Mouse (Mus musculus): ENCODE results near the gene Itk.
A peak's percentile ranks its signal among the peaks of the same experiment; 100 is the strongest.

The Itk gene

GRCm38 (mm10) chr11:46360991-46361665 lies 28.2 kb downstream of the Itk start:
- DNase-seq (ENCODE audit: low spot score): no peak

DNA sequence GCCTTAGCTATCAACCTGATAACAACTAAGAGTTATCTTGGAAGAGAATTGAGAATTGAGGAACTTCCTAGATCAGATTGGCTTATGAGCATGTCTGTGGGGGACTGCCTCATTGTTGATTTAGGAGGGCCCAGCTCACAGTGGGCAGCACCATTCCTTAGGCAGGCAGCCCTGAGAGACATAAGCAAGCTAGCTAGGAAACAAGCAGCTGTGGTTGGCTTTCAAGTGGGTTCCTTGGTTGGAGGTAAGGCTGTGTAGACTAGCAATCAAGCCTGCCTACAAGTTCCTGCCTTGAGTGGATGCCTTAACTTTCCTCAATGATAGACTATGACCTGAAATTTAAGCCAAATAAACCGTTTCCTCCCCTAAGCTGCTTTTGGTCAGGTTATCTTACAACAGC lies 30.9 kb downstream of the Itk start:
- no peak for DNase-seq (ENCODE audit: low spot score)

GRCm38 (mm10) chr11:46349681-46350410 lies 39.5 kb downstream of the Itk start:
- no peak for DNase-seq (ENCODE audit: low spot score)

DNA sequence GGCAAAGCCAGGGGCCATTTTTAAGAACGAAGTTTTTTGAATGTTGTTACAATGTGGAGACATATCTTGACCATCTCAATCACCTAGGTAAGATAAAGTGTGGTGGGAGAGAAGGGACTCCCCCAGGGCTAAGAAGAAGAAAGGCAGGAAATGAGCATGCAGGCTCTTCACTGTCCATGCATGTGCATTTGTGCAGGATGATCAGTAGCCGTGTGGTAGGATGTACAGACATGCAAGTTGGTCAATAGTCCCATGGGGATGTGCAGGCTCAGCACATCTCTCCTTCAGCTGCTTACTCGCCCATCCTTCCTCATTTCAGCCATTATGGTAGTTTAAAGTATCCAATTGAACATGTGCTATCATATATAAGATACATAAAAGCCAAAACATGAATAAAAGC lies 40.9 kb downstream of the Itk start:
- DNase-seq (ENCODE audit: low spot score): no peak

- no peak for DNase-seq (ENCODE audit: low spot score)
These were observed 41.6 kb downstream of the Itk start for GRCm38 (mm10) chr11:46347756-46348155.

DNA sequence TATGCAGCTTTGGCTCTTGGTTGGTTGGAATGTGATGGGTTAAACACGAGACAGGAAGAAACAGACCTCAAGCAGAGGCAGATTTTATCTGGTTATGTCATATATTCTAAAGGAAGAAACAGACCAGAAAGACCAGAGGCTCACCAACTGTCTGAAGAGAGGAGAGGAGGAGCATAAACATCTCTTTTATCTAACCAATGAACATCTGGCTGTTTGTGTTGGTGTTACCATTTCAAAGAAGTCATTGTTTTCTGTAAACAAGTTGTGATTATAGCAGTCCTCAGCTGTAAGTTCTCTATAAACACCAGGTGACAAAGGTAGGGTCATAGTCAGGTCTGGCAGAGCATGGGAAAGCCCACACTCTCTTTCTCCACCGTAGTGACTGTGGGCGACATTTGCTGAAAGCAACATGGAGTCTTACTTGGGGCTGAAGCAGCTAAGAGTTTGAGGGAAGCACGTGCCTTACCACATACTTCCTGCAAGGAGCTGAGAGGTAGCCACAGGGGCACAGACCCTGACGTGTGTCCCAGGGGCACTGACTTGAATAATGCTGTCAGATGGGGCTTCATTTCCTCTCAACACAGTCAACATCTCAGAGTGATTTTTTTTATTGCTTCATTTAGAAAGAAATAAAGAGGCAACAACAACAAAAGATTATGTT lies 45.3 kb downstream of the Itk start:
- DNase-seq (ENCODE audit: low spot score): no peak

DNA sequence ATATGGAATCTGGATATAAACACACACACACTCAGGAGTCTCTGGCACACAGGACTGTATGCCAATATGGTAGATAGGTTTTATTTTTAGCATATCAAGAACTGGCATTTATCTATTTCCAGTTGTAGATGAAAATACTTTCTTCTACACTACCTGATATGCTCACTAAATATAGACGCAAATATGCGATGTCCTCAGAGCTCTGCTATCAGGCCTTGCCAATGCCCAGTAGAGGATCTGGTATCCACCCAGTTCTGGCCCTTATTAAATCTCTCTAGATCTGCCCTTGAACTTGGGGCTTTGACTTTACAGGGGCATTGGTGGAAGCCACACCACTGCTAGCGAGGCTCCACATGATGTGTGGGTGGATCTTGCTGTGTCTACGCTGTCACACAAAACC lies 47.4 kb downstream of the Itk start:
- DNase-seq (ENCODE audit: low spot score): no peak

GRCm38 (mm10) chr11:46336020-46336419 lies 53.3 kb downstream of the Itk start:
- DNase-seq (ENCODE audit: low spot score): no peak

GRCm38 (mm10) chr11:46332217-46332616 lies 57.1 kb downstream of the Itk start:
- DNase-seq (ENCODE audit: low spot score): no peak

- DNase-seq (ENCODE audit: low spot score): no peak
These were observed 62.9 kb downstream of the Itk start for GRCm38 (mm10) chr11:46326271-46327015.

DNA sequence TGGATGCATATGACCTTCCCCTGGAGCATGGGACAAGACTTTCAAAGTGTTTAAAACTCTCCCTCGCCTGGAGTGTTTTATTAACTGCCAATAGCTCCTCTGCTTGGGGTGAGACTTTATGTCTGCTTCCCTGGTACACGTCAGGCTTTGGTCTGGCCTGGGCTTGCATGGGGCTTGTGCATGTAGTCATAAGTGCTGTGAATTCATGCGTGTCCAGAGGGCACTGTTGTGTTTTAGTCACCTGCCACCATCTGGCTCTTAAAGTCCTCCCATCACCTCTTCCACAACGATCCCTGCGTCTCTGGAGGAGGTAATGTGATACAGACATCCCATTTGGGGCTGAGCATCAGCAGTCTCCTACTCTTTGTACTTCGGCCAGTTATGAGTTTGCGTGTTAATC lies 67.8 kb downstream of the Itk start:
- no peak for DNase-seq (ENCODE audit: low spot score)

- DNase-seq (ENCODE audit: low spot score): no peak
These were observed 74.8 kb downstream of the Itk start for GRCm38 (mm10) chr11:46314534-46314933.

GRCm38 (mm10) chr11:46313851-46314250 lies 75.5 kb downstream of the Itk start:
- DNase-seq (ENCODE audit: low spot score): no peak

- no peak for DNase-seq (ENCODE audit: low spot score)
These were observed 76.7 kb downstream of the Itk start, which contains the start of gene Cyfip2 for GRCm38 (mm10) chr11:46312523-46313035. Gene Cyfip2, minus strand, starts transcription at chr11:46312859.

DNA sequence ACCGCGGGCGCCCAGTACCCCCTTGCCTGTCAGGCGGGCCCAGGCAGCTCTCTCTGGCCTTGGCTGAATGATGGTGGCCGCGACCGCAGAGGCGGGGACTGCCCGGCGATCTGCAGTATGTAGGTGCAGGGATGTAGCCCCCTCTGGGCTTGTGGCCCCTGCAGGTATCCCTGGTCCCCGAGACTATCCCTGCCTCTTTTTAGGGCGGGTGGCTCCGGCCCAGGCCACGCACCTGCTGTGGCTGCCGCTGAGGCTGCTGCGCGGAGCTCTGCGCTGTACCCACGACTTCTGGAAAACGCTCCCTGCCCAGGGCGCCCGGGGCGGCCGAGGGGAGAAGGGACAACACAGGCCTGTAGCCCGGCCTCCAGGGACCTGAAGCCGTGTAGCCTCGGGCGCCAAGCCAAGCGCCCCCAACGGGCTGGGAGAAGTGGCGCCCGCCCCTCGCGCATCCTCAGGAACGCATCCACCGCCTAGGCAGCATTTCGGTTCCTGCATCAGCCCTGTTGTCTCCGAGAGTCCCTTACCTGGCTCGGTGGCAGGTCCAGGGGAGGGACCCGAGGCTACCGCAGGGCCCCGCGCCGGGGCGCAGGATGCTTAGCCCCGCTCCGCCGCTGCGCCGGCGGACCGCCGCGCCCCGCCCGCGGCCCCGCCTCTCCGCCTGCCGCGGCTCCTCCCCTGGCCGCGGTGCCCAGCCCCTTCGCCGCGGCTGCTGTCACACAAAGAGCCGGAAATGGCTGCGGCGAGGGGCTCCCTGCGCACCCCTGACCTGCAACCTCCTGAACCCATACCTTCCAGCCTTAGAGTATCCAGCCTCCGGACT lies 77.4 kb downstream of the Itk start:
- peak; percentile 53 for DNase-seq (ENCODE audit: low spot score)

- peak; percentile 9 for DNase-seq (ENCODE audit: low spot score)
These were observed 78.1 kb downstream of the Itk start for GRCm38 (mm10) chr11:46311181-46311702.

GRCm38 (mm10) chr11:46310647-46311063 lies 78.7 kb downstream of the Itk start:
- no peak for DNase-seq (ENCODE audit: low spot score)

DNA sequence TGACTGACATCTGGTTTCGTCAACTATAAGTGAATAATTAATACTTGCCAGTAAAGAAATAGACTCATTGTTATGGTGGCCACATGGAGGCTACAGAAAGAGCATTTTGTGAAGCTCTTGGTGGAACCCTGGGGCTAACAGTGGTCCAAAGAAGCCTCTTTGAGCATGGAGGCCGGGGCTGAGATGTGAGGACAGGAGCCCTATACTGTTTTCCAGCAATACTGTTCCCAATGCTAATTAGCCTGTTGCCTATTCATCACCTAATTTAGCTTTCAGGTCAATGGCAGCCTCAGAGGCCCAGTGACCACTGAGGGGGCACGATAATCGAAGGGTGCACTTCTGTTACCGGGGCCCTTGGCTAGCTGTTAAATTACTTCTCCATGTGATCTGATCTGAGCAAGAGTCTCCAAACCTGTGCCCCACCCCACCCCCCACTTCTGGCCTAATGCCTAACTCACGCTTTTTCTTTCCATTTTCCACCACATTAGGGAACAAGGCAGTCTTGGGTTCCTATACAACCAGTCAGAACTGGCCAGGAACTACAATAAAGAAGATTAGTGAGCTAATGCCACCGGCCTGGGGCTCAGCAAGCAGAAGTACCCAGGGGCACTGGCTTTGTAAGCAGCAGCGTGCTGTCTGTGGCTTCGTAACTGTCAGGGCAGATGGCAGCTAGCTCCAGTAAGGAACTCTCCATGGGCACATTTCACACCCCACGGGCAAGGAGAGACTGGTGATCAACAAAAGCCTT lies 79.3 kb downstream of the Itk start:
- DNase-seq (ENCODE audit: low spot score): no peak

GRCm38 (mm10) chr11:46309111-46309741 lies 80.1 kb downstream of the Itk start:
- DNase-seq (ENCODE audit: low spot score): no peak
